Mouse (Mus musculus): ENCODE results near the gene Galnt14. TPM values are rescaled to one million over a fixed set of nuclear protein-coding genes. Genes with fewer than 3 reads are reported as not detected.
A peak's percentile ranks its signal among the peaks of the same experiment; 100 is the strongest.

Galnt14 gene
- total and polyA plus RNA-seq, 2 experiments from 2014 or later: 15.5 to 17.3 TPM

- Histone ChIP-seq H3K4me3 (ENCODE audit: low read length) (no peak overlapping the region), H3K4me1 (ENCODE audit: insufficient read depth, low read length) (no peaks in the 10 kb centered on the region), H3K36me3 (ENCODE audit: insufficient read depth, low read length) (no peaks in the 10 kb centered on the region), H3K9me3 (ENCODE audit: low read length) (no peaks in the 10 kb centered on the region), H3K27me3 (ENCODE audit: insufficient read depth, low read length) (no peaks in the 10 kb centered on the region), H3K27ac (no peak overlapping the region), H3K4me2 (ENCODE audit: low read depth, low read length) (no peak overlapping the region), H3K9ac (replicated peaks; ENCODE audit: low read length) (no peak overlapping the region)
- TF ChIP-seq CTCF (IDR thresholded peaks at IDR 0.05; ENCODE audit: low read depth): no peak
- ATAC-seq (no peak), DNase-seq (ENCODE audit: low spot score) (no peak)
- 80% methylated on average over 3 of the region's 3 CpGs for WGBS
These were observed 237.2 kb downstream of the Galnt14 start for GRCm38 (mm10) chr17:73473012-73473411.

- no peaks in the 10 kb centered on the region for H3K4me1 ChIP-seq (ENCODE audit: insufficient read depth, low read length)
- DNase-seq (ENCODE audit: low spot score): peak; percentile 24
- no peaks in the 10 kb centered on the region for H3K27me3 ChIP-seq (ENCODE audit: insufficient read depth, low read length)
- no peak overlapping the region for H3K9ac ChIP-seq (replicated peaks; ENCODE audit: low read length)
- 75% methylated on average over 4 of the region's 4 CpGs for WGBS
- H3K4me2 ChIP-seq (ENCODE audit: low read depth, low read length): no peak overlapping the region
- H3K36me3 ChIP-seq (ENCODE audit: insufficient read depth, low read length): no peaks in the 10 kb centered on the region
- ATAC-seq: peak; percentile 51; the same call in 1 of the 2 replicates
- H3K4me3 ChIP-seq (ENCODE audit: low read length): no peak overlapping the region
- no peak for TF ChIP-seq CTCF (IDR thresholded peaks at IDR 0.05; ENCODE audit: low read depth)
- no peaks in the 10 kb centered on the region for H3K9me3 ChIP-seq (ENCODE audit: low read length)
- no peak overlapping the region for H3K27ac ChIP-seq
These were observed 249.4 kb downstream of the Galnt14 start for GRCm38 (mm10) chr17:73460874-73461273.

- WGBS: 56% methylated on average over 4 of the region's 4 CpGs
- H3K4me1 ChIP-seq (ENCODE audit: insufficient read depth, low read length): no peaks in the 10 kb centered on the region
- no peaks in the 10 kb centered on the region for H3K9me3 ChIP-seq (ENCODE audit: low read length)
- H3K4me3 ChIP-seq (ENCODE audit: low read length): no peak overlapping the region
- no peak overlapping the region for H3K4me2 ChIP-seq (ENCODE audit: low read depth, low read length)
- no peak overlapping the region for H3K9ac ChIP-seq (replicated peaks; ENCODE audit: low read length)
- H3K27me3 ChIP-seq (ENCODE audit: insufficient read depth, low read length): no peaks in the 10 kb centered on the region
- H3K36me3 ChIP-seq (ENCODE audit: insufficient read depth, low read length): no peaks in the 10 kb centered on the region
- no peak for TF ChIP-seq CTCF (IDR thresholded peaks at IDR 0.05; ENCODE audit: low read depth)
- DNase-seq (ENCODE audit: low spot score) (no peak), ATAC-seq (no peak)
- no peak overlapping the region for H3K27ac ChIP-seq
These were observed 251.5 kb downstream of the Galnt14 start for GRCm38 (mm10) chr17:73458741-73459140.

- no peaks in the 10 kb centered on the region for H3K36me3 ChIP-seq (ENCODE audit: insufficient read depth, low read length)
- H3K4me1 ChIP-seq (ENCODE audit: insufficient read depth, low read length): no peaks in the 10 kb centered on the region
- WGBS: 90% methylated on average over 2 of the region's 2 CpGs
- no peak overlapping the region for H3K9ac ChIP-seq (replicated peaks; ENCODE audit: low read length)
- no peak overlapping the region for H3K27ac ChIP-seq
- no peak overlapping the region for H3K4me2 ChIP-seq (ENCODE audit: low read depth, low read length)
- H3K9me3 ChIP-seq (ENCODE audit: low read length): no peaks in the 10 kb centered on the region
- no peak overlapping the region for H3K4me3 ChIP-seq (ENCODE audit: low read length)
- DNase-seq (ENCODE audit: low spot score): no peak
- no peak for ATAC-seq
- no peak for TF ChIP-seq CTCF (IDR thresholded peaks at IDR 0.05; ENCODE audit: low read depth)
- no peaks in the 10 kb centered on the region for H3K27me3 ChIP-seq (ENCODE audit: insufficient read depth, low read length)
These were observed 253.7 kb downstream of the Galnt14 start for GRCm38 (mm10) chr17:73456551-73456950.

GRCm38 (mm10) chr17:73453646-73454045 is 256.6 kb downstream of the Galnt14 start:
- peak; percentile 35 for DNase-seq (ENCODE audit: low spot score)
- 39% methylated on average over 3 of the region's 3 CpGs for WGBS
- H3K9me3 ChIP-seq (ENCODE audit: low read length): no peaks in the 10 kb centered on the region
- H3K27ac ChIP-seq: no peak overlapping the region
- no peaks in the 10 kb centered on the region for H3K36me3 ChIP-seq (ENCODE audit: insufficient read depth, low read length)
- H3K27me3 ChIP-seq (ENCODE audit: insufficient read depth, low read length): no peaks in the 10 kb centered on the region
- no peaks in the 10 kb centered on the region for H3K4me1 ChIP-seq (ENCODE audit: insufficient read depth, low read length)
- TF ChIP-seq CTCF (IDR thresholded peaks at IDR 0.05; ENCODE audit: low read depth): no peak
- H3K4me3 ChIP-seq (ENCODE audit: low read length): no peak overlapping the region
- no peak for ATAC-seq
- no peak overlapping the region for H3K4me2 ChIP-seq (ENCODE audit: low read depth, low read length)
- H3K9ac ChIP-seq (replicated peaks; ENCODE audit: low read length): no peak overlapping the region

- no peak for DNase-seq (ENCODE audit: low spot score)
- 85% methylated on average over 4 of the region's 4 CpGs for WGBS
These were observed 258.0 kb downstream of the Galnt14 start for GRCm38 (mm10) chr17:73452151-73452760.

GRCm38 (mm10) chr17:73449104-73449503 is 261.1 kb downstream of the Galnt14 start:
- no peak for ATAC-seq
- no peak overlapping the region for H3K4me2 ChIP-seq (ENCODE audit: low read depth, low read length)
- H3K4me1 ChIP-seq (ENCODE audit: insufficient read depth, low read length): no peaks in the 10 kb centered on the region
- no peak for DNase-seq (ENCODE audit: low spot score)
- no peaks in the 10 kb centered on the region for H3K27me3 ChIP-seq (ENCODE audit: insufficient read depth, low read length)
- H3K4me3 ChIP-seq (ENCODE audit: low read length): no peak overlapping the region
- no peak for TF ChIP-seq CTCF (IDR thresholded peaks at IDR 0.05; ENCODE audit: low read depth)
- H3K27ac ChIP-seq: no peak overlapping the region
- no peaks in the 10 kb centered on the region for H3K9me3 ChIP-seq (ENCODE audit: low read length)
- no peak overlapping the region for H3K9ac ChIP-seq (replicated peaks; ENCODE audit: low read length)
- no peaks in the 10 kb centered on the region for H3K36me3 ChIP-seq (ENCODE audit: insufficient read depth, low read length)

More at GRCm38 (mm10) chr17:73452151-73452760, 258.0 kb downstream of the Galnt14 start:
- no peaks in the 10 kb centered on the region for H3K9me3 ChIP-seq (ENCODE audit: low read length)
- H3K27me3 ChIP-seq (ENCODE audit: insufficient read depth, low read length): no peaks in the 10 kb centered on the region
- no peak overlapping the region for H3K9ac ChIP-seq (replicated peaks; ENCODE audit: low read length)
- ATAC-seq: no peak
- no peak overlapping the region for H3K4me2 ChIP-seq (ENCODE audit: low read depth, low read length)
- H3K4me3 ChIP-seq (ENCODE audit: low read length): no peak overlapping the region
- TF ChIP-seq CTCF (IDR thresholded peaks at IDR 0.05; ENCODE audit: low read depth): no peak
- H3K4me1 ChIP-seq (ENCODE audit: insufficient read depth, low read length): no peaks in the 10 kb centered on the region
- H3K27ac ChIP-seq: no peak overlapping the region
- H3K36me3 ChIP-seq (ENCODE audit: insufficient read depth, low read length): no peaks in the 10 kb centered on the region

Other genes with a start within 250 kb of the Galnt14 start
- 42.7 and 51.6 TPM in 2 replicates for gene Ehd3, start 93.7 kb upstream of the Galnt14 start, total RNA-seq (2014; rRNA removed)
- 22.8 and 25.5 TPM in 2 replicates for gene Ehd3, start 93.7 kb upstream of the Galnt14 start, polyA plus RNA-seq (2015; fragmentation: Nextera tagmentation; extraction: Ambion mirVana)
- gene Xdh, start 239.7 kb upstream of the Galnt14 start, total RNA-seq (2014; rRNA removed): 0.18 and 0.37 TPM in 2 replicates
- 0.93 and 1.3 TPM in 2 replicates for gene Xdh, start 239.7 kb upstream of the Galnt14 start, polyA plus RNA-seq (2015; fragmentation: Nextera tagmentation; extraction: Ambion mirVana)

Data from hindbrain, postnatal 0 days (tissue).